Mouse (Mus musculus): Measurements from ENCODE around the gene Ptpre. TPM values are rescaled to one million over a fixed set of nuclear protein-coding genes. Genes with fewer than 3 reads are reported as not detected.
A peak's percentile ranks its signal among the peaks of the same experiment; 100 is the strongest.

Gene Ptpre
- polyA plus RNA-seq, 1 experiment from 2014 or later, result 2.4 TPM

- Histone ChIP-seq H3K9me3 (ENCODE audit: control insufficient read depth, low read length) (no peaks in the 10 kb centered on the region), H3K4me2 (ENCODE audit: low read depth, low read length) (peak overlapping the region; percentile 44), H3K27ac (ENCODE audit: low read length) (peak overlapping the region; percentile 42; the same call in 1 of the 2 replicates), H3K9ac (ENCODE audit: low read depth, low read length) (peak overlapping the region; percentile 41), H3K27me3 (replicated peaks; ENCODE audit: control insufficient read depth, insufficient read depth, low read length) (no peaks in the 10 kb centered on the region), H3K4me3 (ENCODE audit: low read length) (peak overlapping the region; percentile 40), H3K4me1 (ENCODE audit: control insufficient read depth, insufficient read depth, low read length) (peaks cover 18% of the 10 kb centered on the region), H3K36me3 (ENCODE audit: control insufficient read depth, insufficient read depth, low read length) (no peaks in the 10 kb centered on the region)
- WGBS, result 46% methylated on average over 3 of the region's 3 CpGs
- no peak for ATAC-seq
These were observed 10.1 kb upstream of the Ptpre start for GRCm38 (mm10) chr7:135527169-135527568.

- H3K9ac ChIP-seq (ENCODE audit: low read depth, low read length), result peak within 1 kb of the TSS; percentile 59
These were observed 8.8 kb upstream of the Ptpre start, which contains the start of gene Clrn3 for GRCm38 (mm10) chr7:135528515-135528914. Clrn3 (minus strand) TSS chr7:135528654.

GRCm38 (mm10) chr7:135529068-135529467 is 8.2 kb upstream of the Ptpre start:
- 0 out of 2 replicates have a peak overlapping the region, but pooled peaks have one; percentile 12 for H3K4me3 ChIP-seq (ENCODE audit: low read length)
- peak overlapping the region; percentile 39 for H3K27ac ChIP-seq (ENCODE audit: low read length)
- H3K36me3 ChIP-seq (ENCODE audit: control insufficient read depth, insufficient read depth, low read length), result no peaks in the 10 kb centered on the region
- peak overlapping the region; percentile 22; the same call in 1 of the 2 replicates for H3K4me2 ChIP-seq (ENCODE audit: low read depth, low read length)
- no peaks in the 10 kb centered on the region for H3K9me3 ChIP-seq (ENCODE audit: control insufficient read depth, low read length)
- WGBS, result 62% methylated on average over 2 of the region's 2 CpGs
- ATAC-seq, result peak; percentile 68
- H3K27me3 ChIP-seq (replicated peaks; ENCODE audit: control insufficient read depth, insufficient read depth, low read length), result no peaks in the 10 kb centered on the region
- H3K9ac ChIP-seq (ENCODE audit: low read depth, low read length), result no peak overlapping the region
- H3K4me1 ChIP-seq (ENCODE audit: control insufficient read depth, insufficient read depth, low read length), result peaks cover 5% of the 10 kb centered on the region; the same call in 1 of the 2 replicates

More at GRCm38 (mm10) chr7:135528515-135528914, 8.8 kb upstream of the Ptpre start, which contains the start of gene Clrn3:
- H3K27me3 ChIP-seq (replicated peaks; ENCODE audit: control insufficient read depth, insufficient read depth, low read length), result no peaks in the 10 kb centered on the region
- H3K36me3 ChIP-seq (ENCODE audit: control insufficient read depth, insufficient read depth, low read length), result no peaks in the 10 kb centered on the region
- H3K4me1 ChIP-seq (ENCODE audit: control insufficient read depth, insufficient read depth, low read length), result peaks cover 10% of the 10 kb centered on the region
- H3K27ac ChIP-seq (ENCODE audit: low read length), result peak within 1 kb of the TSS; percentile 89
- peak within 1 kb of the TSS; percentile 44 for H3K4me2 ChIP-seq (ENCODE audit: low read depth, low read length)
- ATAC-seq, result peak; percentile 93
- peak within 1 kb of the TSS; percentile 53 for H3K4me3 ChIP-seq (ENCODE audit: low read length)
- 61% methylated on average over 7 of the region's 7 CpGs for WGBS
- H3K9me3 ChIP-seq (ENCODE audit: control insufficient read depth, low read length), result no peaks in the 10 kb centered on the region

- WGBS, result 39% methylated on average over 2 of the region's 2 CpGs
- ATAC-seq, result peak; percentile 91
- H3K9me3 ChIP-seq (ENCODE audit: control insufficient read depth, low read length), result no peaks in the 10 kb centered on the region
- H3K4me1 ChIP-seq (ENCODE audit: control insufficient read depth, insufficient read depth, low read length), result peaks cover 4% of the 10 kb centered on the region; the same call in 1 of the 2 replicates
- H3K9ac ChIP-seq (ENCODE audit: low read depth, low read length), result peak overlapping the region; percentile 22; the same call in 1 of the 2 replicates
- H3K27ac ChIP-seq (ENCODE audit: low read length), result peak overlapping the region; percentile 69; the same call in 1 of the 2 replicates
- H3K27me3 ChIP-seq (replicated peaks; ENCODE audit: control insufficient read depth, insufficient read depth, low read length), result no peaks in the 10 kb centered on the region; the same call in 1 of the 2 replicates
- H3K4me2 ChIP-seq (ENCODE audit: low read depth, low read length), result peak overlapping the region; percentile 34; the same call in 1 of the 2 replicates
- H3K36me3 ChIP-seq (ENCODE audit: control insufficient read depth, insufficient read depth, low read length), result no peaks in the 10 kb centered on the region
- peak overlapping the region; percentile 15; the same call in 1 of the 2 replicates for H3K4me3 ChIP-seq (ENCODE audit: low read length)
These were observed 2.6 kb upstream of the Ptpre start for GRCm38 (mm10) chr7:135534548-135535189.

GRCm38 (mm10) chr7:135535908-135536307 is 1.4 kb upstream of the Ptpre start:
- Histone ChIP-seq H3K36me3 (ENCODE audit: control insufficient read depth, insufficient read depth, low read length) (no peaks in the 10 kb centered on the region), H3K9me3 (ENCODE audit: control insufficient read depth, low read length) (no peaks in the 10 kb centered on the region), H3K4me2 (ENCODE audit: low read depth, low read length) (no peak overlapping the region), H3K4me1 (ENCODE audit: control insufficient read depth, insufficient read depth, low read length) (peaks cover 4% of the 10 kb centered on the region; the same call in 1 of the 2 replicates), H3K27me3 (replicated peaks; ENCODE audit: control insufficient read depth, insufficient read depth, low read length) (no peaks in the 10 kb centered on the region; the same call in 1 of the 2 replicates), H3K4me3 (ENCODE audit: low read length) (no peak overlapping the region), H3K9ac (ENCODE audit: low read depth, low read length) (no peak overlapping the region), H3K27ac (ENCODE audit: low read length) (no peak overlapping the region)
- 89% methylated on average over 3 of the region's 3 CpGs for WGBS
- ATAC-seq, result no peak

GRCm38 (mm10) chr7:135537948-135538741 is 864 bp downstream of the Ptpre start:
- H3K9ac ChIP-seq (ENCODE audit: low read depth, low read length), result peak overlapping the region; percentile 74
- peak; percentile 36 for ATAC-seq
- 2% methylated on average over 71 of the region's 71 CpGs for WGBS

GRCm38 (mm10) chr7:135539429-135539828 is 2.1 kb downstream of the Ptpre start:
- ATAC-seq, result no peak
- Histone ChIP-seq H3K4me3 (ENCODE audit: low read length) (no peak overlapping the region), H3K9me3 (ENCODE audit: control insufficient read depth, low read length) (no peaks in the 10 kb centered on the region), H3K27me3 (replicated peaks; ENCODE audit: control insufficient read depth, insufficient read depth, low read length) (no peaks in the 10 kb centered on the region; the same call in 1 of the 2 replicates), H3K27ac (ENCODE audit: low read length) (no peak overlapping the region), H3K9ac (ENCODE audit: low read depth, low read length) (no peak overlapping the region), H3K4me1 (ENCODE audit: control insufficient read depth, insufficient read depth, low read length) (0 out of 2 replicates have a peak, but pooled peaks cover 2% of the 10 kb centered on the region), H3K4me2 (ENCODE audit: low read depth, low read length) (no peak overlapping the region), H3K36me3 (ENCODE audit: control insufficient read depth, insufficient read depth, low read length) (no peaks in the 10 kb centered on the region)
- WGBS, result 73% methylated on average over 2 of the region's 2 CpGs

More at GRCm38 (mm10) chr7:135537948-135538741, 864 bp downstream of the Ptpre start:
- Histone ChIP-seq H3K4me1 (ENCODE audit: control insufficient read depth, insufficient read depth, low read length) (peaks cover 4% of the 10 kb centered on the region; the same call in 1 of the 2 replicates), H3K27me3 (replicated peaks; ENCODE audit: control insufficient read depth, insufficient read depth, low read length) (no peaks in the 10 kb centered on the region; the same call in 1 of the 2 replicates), H3K27ac (ENCODE audit: low read length) (no peak overlapping the region), H3K9me3 (ENCODE audit: control insufficient read depth, low read length) (no peaks in the 10 kb centered on the region), H3K36me3 (ENCODE audit: control insufficient read depth, insufficient read depth, low read length) (no peaks in the 10 kb centered on the region), H3K4me3 (ENCODE audit: low read length) (peak overlapping the region; percentile 70), H3K4me2 (ENCODE audit: low read depth, low read length) (peak overlapping the region; percentile 98)

GRCm38 (mm10) chr7:135542235-135542634 is 5.0 kb downstream of the Ptpre start:
- H3K4me2 ChIP-seq (ENCODE audit: low read depth, low read length), result no peak overlapping the region
- H3K27ac ChIP-seq (ENCODE audit: low read length), result no peak overlapping the region
- no peaks in the 10 kb centered on the region for H3K36me3 ChIP-seq (ENCODE audit: control insufficient read depth, insufficient read depth, low read length)
- H3K9ac ChIP-seq (ENCODE audit: low read depth, low read length), result no peak overlapping the region
- H3K27me3 ChIP-seq (replicated peaks; ENCODE audit: control insufficient read depth, insufficient read depth, low read length), result no peaks in the 10 kb centered on the region; the same call in 1 of the 2 replicates
- no peak overlapping the region for H3K4me3 ChIP-seq (ENCODE audit: low read length)
- no peaks in the 10 kb centered on the region for H3K9me3 ChIP-seq (ENCODE audit: control insufficient read depth, low read length)
- WGBS, result 82% methylated on average over 3 of the region's 3 CpGs
- no peak for ATAC-seq
- H3K4me1 ChIP-seq (ENCODE audit: control insufficient read depth, insufficient read depth, low read length), result no peaks in the 10 kb centered on the region

GRCm38 (mm10) chr7:135543033-135543432 is 5.8 kb downstream of the Ptpre start:
- H3K9ac ChIP-seq (ENCODE audit: low read depth, low read length), result no peak overlapping the region
- H3K4me2 ChIP-seq (ENCODE audit: low read depth, low read length), result no peak overlapping the region
- H3K27me3 ChIP-seq (replicated peaks; ENCODE audit: control insufficient read depth, insufficient read depth, low read length), result no peaks in the 10 kb centered on the region; the same call in 1 of the 2 replicates
- no peak overlapping the region for H3K4me3 ChIP-seq (ENCODE audit: low read length)
- no peak overlapping the region for H3K27ac ChIP-seq (ENCODE audit: low read length)
- H3K36me3 ChIP-seq (ENCODE audit: control insufficient read depth, insufficient read depth, low read length), result no peaks in the 10 kb centered on the region
- no peak for ATAC-seq
- no peaks in the 10 kb centered on the region for H3K4me1 ChIP-seq (ENCODE audit: control insufficient read depth, insufficient read depth, low read length)
- WGBS, result 67% methylated on average over 3 of the region's 3 CpGs
- H3K9me3 ChIP-seq (ENCODE audit: control insufficient read depth, low read length), result no peaks in the 10 kb centered on the region
